Mouse (Mus musculus) ovary, postnatal 10 days (tissue): ENCODE data around the gene Anks3.
A peak's percentile ranks its signal among the peaks of the same experiment; 100 is the strongest.

Experiments used
- DNase-seq: peaks from one replicate; pipeline ENCODE4 v3.0.0; 2022; ENCODE audit warnings: low spot score

The Anks3 gene

GRCm38 (mm10) chr16:4968426-4968825 lies 4.4 kb upstream of the Anks3 start:
- DNase-seq, result no peak

- DNase-seq, result no peak
Measured at GRCm38 (mm10) chr16:4965392-4966129, 1.6 kb upstream of the Anks3 start.

GRCm38 (mm10) chr16:4964731-4965391 lies 856 bp upstream of the Anks3 start:
- no peak for DNase-seq

- DNase-seq, result no peak
Measured at GRCm38 (mm10) chr16:4963346-4963745, 659 bp downstream of the Anks3 start.

- DNase-seq, result no peak
Measured at GRCm38 (mm10) chr16:4960260-4960659, 3.7 kb downstream of the Anks3 start.

- DNase-seq, result no peak
Measured at GRCm38 (mm10) chr16:4957446-4957845, 6.6 kb downstream of the Anks3 start.

GRCm38 (mm10) chr16:4956609-4957008 lies 7.4 kb downstream of the Anks3 start:
- DNase-seq, result no peak

GRCm38 (mm10) chr16:4947378-4947777 lies 16.6 kb downstream of the Anks3 start:
- DNase-seq, result no peak

- no peak for DNase-seq
Measured at GRCm38 (mm10) chr16:4946155-4946554, 17.9 kb downstream of the Anks3 start.

GRCm38 (mm10) chr16:4945415-4945814 lies 18.6 kb downstream of the Anks3 start:
- no peak for DNase-seq

GRCm38 (mm10) chr16:4943431-4943830 lies 20.6 kb downstream of the Anks3 start:
- DNase-seq, result no peak

- DNase-seq, result no peak
Measured at GRCm38 (mm10) chr16:4942868-4943267, 21.1 kb downstream of the Anks3 start.

GRCm38 (mm10) chr16:4941016-4941415 lies 23.0 kb downstream of the Anks3 start:
- no peak for DNase-seq

GRCm38 (mm10) chr16:4940311-4940850 lies 23.6 kb downstream of the Anks3 start:
- no peak for DNase-seq

GRCm38 (mm10) chr16:4939412-4939811 lies 24.6 kb downstream of the Anks3 start:
- peak; percentile 20 for DNase-seq

GRCm38 (mm10) chr16:4938989-4939388 lies 25.0 kb downstream of the Anks3 start:
- DNase-seq, result peak; percentile 91

- no peak for DNase-seq
Measured at GRCm38 (mm10) chr16:4938461-4938860, 25.5 kb downstream of the Anks3 start, which contains the start of gene Nudt16l1. TSS of gene Nudt16l1 (plus strand) at chr16:4938761.

GRCm38 (mm10) chr16:4937351-4938190 lies 26.4 kb downstream of the Anks3 start:
- DNase-seq, result no peak

- no peak for DNase-seq
Measured at GRCm38 (mm10) chr16:4935931-4936703, 27.9 kb downstream of the Anks3 start.

- DNase-seq, result no peak
Measured at GRCm38 (mm10) chr16:4935430-4935829, 28.6 kb downstream of the Anks3 start.

- no peak for DNase-seq
Measured at GRCm38 (mm10) chr16:4932429-4932828, 31.6 kb downstream of the Anks3 start.

- DNase-seq, result no peak
Measured at GRCm38 (mm10) chr16:4928474-4928873, 35.5 kb downstream of the Anks3 start.
